29 mouse cellular contexts compared by ENCODE assay signal in the genomic region with DNA sequence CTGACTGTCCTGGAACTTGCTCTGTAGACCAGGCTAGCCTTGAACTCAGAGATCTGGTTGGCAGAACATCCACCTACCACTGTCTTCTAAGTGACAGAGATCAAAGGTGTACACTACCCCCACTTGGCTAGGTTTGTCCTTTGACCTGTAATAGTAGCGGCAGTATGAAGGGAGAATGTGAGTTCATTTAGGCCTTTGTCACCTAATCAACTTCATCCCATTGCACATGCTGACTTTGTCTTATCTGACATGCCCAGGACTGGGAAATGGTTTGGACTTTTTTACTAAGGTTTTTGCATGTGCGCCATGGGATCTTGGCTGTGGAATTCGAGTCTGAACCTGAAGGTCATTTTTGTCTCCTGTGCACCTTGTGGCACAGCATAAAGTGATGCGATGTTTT. TPM values are rescaled to one million over a fixed set of nuclear protein-coding genes. Genes with fewer than 3 reads are reported as not detected.
DNase-seq lines count a peak whose midpoint lies in the region; ATAC-seq and TF ChIP-seq lines count a peak whose summit lies in the region.
"Had no signal": no experiment of that assay in that cellular context is flagged by ENCODE, and none has a peak within 500 bp of the region (broad histone marks: within the 10 kb centered on the region; RNA-seq: fewer than 3 reads in every experiment).

No protein-coding gene starts in this region.

- H3K9me3 ChIP-seq in liver, embryonic 11.5 days (ENCODE audit: control insufficient read depth, low read length): no peaks in the 10 kb centered on the region
- no peaks in the 10 kb centered on the region for H3K9me3 ChIP-seq in liver, postnatal 0 days (ENCODE audit: low read length)
- no peaks in the 10 kb centered on the region for H3K9me3 ChIP-seq in stomach, postnatal 0 days (ENCODE audit: control insufficient read depth, low read length)
- H3K9me3 ChIP-seq: forebrain, embryonic 13.5 days; heart, embryonic 10.5 days; heart, embryonic 15.5 days; limb, embryonic 13.5 days; midbrain, embryonic 10.5 days had no signal

- 0 out of 2 replicates have a peak overlapping the region, but pooled peaks have one; percentile 8 for H3K4me2 ChIP-seq in liver, embryonic 11.5 days
- no peak overlapping the region for H3K4me2 ChIP-seq in liver, postnatal 0 days (ENCODE audit: low read depth, low read length)
- no peak overlapping the region for H3K4me2 ChIP-seq in stomach, postnatal 0 days (replicated peaks; ENCODE audit: low read depth)
- H3K4me2 ChIP-seq: forebrain, embryonic 13.5 days; heart, embryonic 15.5 days; hindbrain, embryonic 14.5 days; limb, embryonic 13.5 days had no signal

- no peak overlapping the region for H3K4me3 ChIP-seq in liver, adult 2 months (ENCODE audit: insufficient read depth, low read depth, low read length)
- no peak overlapping the region for H3K4me3 ChIP-seq in liver, embryonic 11.5 days (ENCODE audit: low read depth, low read length)
- no peak overlapping the region for H3K4me3 ChIP-seq in liver, postnatal 0 days (ENCODE audit: low read depth, low read length)
- H3K4me3 ChIP-seq in stomach, postnatal 0 days (ENCODE audit: low read depth, low read length): no peak overlapping the region
- H3K4me3 ChIP-seq: forebrain, embryonic 13.5 days; heart, embryonic 10.5 days; heart, embryonic 15.5 days; limb, embryonic 13.5 days; midbrain, embryonic 10.5 days had no signal

- no peak for TF ChIP-seq POLR2A in liver, adult 2 months (IDR thresholded peaks at IDR 0.05; ENCODE audit: extremely low read depth, insufficient read depth, low read length)

- peaks cover 30% of the 10 kb centered on the region; the same call in 1 of the 2 replicates for H3K79me2 ChIP-seq in liver, adult 2 months (ENCODE audit: control insufficient read depth, insufficient read depth, low read length)

- H3K4me1 ChIP-seq in liver, adult 2 months (ENCODE audit: control insufficient read depth, insufficient read depth, low read length): peaks cover 29% of the 10 kb centered on the region
- H3K4me1 ChIP-seq in liver, embryonic 11.5 days (replicated peaks; ENCODE audit: control insufficient read depth, insufficient read depth, low read length): peaks cover 49% of the 10 kb centered on the region
- peaks cover 51% of the 10 kb centered on the region for H3K4me1 ChIP-seq in liver, postnatal 0 days (ENCODE audit: insufficient read depth)
- H3K4me1 ChIP-seq in stomach, postnatal 0 days (replicated peaks; ENCODE audit: control insufficient read depth, insufficient read depth): no peaks in the 10 kb centered on the region

- peak; percentile 64 for ATAC-seq in liver, embryonic 11.5 days (replicated peaks; ENCODE audit: low FRiP score)
- peak; percentile 33; the same call in 1 of the 2 replicates for ATAC-seq in liver, postnatal 0 days
- ATAC-seq in stomach, postnatal 0 days (ENCODE audit: low FRiP score, low TSS enrichment): no peak
- ATAC-seq: forebrain, embryonic 13.5 days; inflammation-experienced regulatory T-cells, adult 6 months; midbrain, embryonic 16.5 days had no signal

- TF ChIP-seq EP300 in liver, postnatal 0 days (IDR thresholded peaks at IDR 0.05; ENCODE audit: low read depth): no peak
- no peak for TF ChIP-seq EP300 in stomach, postnatal 0 days (optimal IDR thresholded peaks at IDR 0.05)

- no peak for TF ChIP-seq CTCF in liver, adult 2 months (IDR thresholded peaks at IDR 0.05; ENCODE audit: low read depth, low read length)
- TF ChIP-seq CTCF in liver, postnatal 0 days (IDR thresholded peaks at IDR 0.05; ENCODE audit: low read depth): no peak
- TF ChIP-seq CTCF in stomach, postnatal 0 days (IDR thresholded peaks at IDR 0.05; ENCODE audit: low read depth): no peak

- peak; percentile 84 for DNase-seq in liver, adult 2 months (ENCODE audit: extremely low read depth, low read depth, low spot score)
- DNase-seq in liver: no peak
- no peak for DNase-seq in liver, embryonic 11.5 days (ENCODE audit: low spot score)
- DNase-seq in liver, postnatal 0 days: no peak
- DNase-seq in layer of hippocampus, postnatal 25 days (ENCODE audit: extremely low spot score in 1 of 2, low spot score in 1 of 2): no peak
- no peak for DNase-seq in heart, postnatal 14 days
- DNase-seq in stomach, postnatal 0 days (ENCODE audit: low spot score): no peak
- DNase-seq: adrenal gland, postnatal 25 days; cerebellum, adult 2 months; cerebellum, postnatal 14 days; gastrocnemius, postnatal 25 days; heart, adult 11 months; heart, postnatal 36 days; kidney, adult 11 months; lung, adult 2 months; lung, postnatal 10 days; right cerebral cortex, adult 18-20 months; right cerebral cortex, postnatal 4 days; thymus, adult 2 months; thymus, postnatal 4 days had no signal

- no peaks in the 10 kb centered on the region for H3K27me3 ChIP-seq in liver, adult 2 months (ENCODE audit: control insufficient read depth, insufficient read depth, low read length)
- no peaks in the 10 kb centered on the region for H3K27me3 ChIP-seq in liver, embryonic 11.5 days (replicated peaks; ENCODE audit: control insufficient read depth, insufficient read depth, low read length)
- H3K27me3 ChIP-seq in liver, postnatal 0 days (ENCODE audit: insufficient read depth, low read length): no peaks in the 10 kb centered on the region
- no peaks in the 10 kb centered on the region for H3K27me3 ChIP-seq in stomach, postnatal 0 days (ENCODE audit: control insufficient read depth, insufficient read depth, low read length)
- H3K27me3 ChIP-seq: forebrain, embryonic 13.5 days; heart, embryonic 15.5 days; limb, embryonic 13.5 days had no signal

- H3K9ac ChIP-seq in liver, adult 2 months (ENCODE audit: low read depth, low read length): no peak overlapping the region; the same call in 1 of the 2 replicates
- no peak overlapping the region for H3K9ac ChIP-seq in liver, embryonic 11.5 days (ENCODE audit: low read depth, low read length)
- no peak overlapping the region for H3K9ac ChIP-seq in liver, postnatal 0 days (replicated peaks)
- no peak overlapping the region for H3K9ac ChIP-seq in stomach, postnatal 0 days (ENCODE audit: low read length)
- H3K9ac ChIP-seq: forebrain, embryonic 13.5 days; heart, embryonic 15.5 days; hindbrain, embryonic 14.5 days; limb, embryonic 13.5 days had no signal

- 0 out of 2 replicates have a peak overlapping the region, but pooled peaks have one; percentile 50 for H3K27ac ChIP-seq in liver, adult 2 months (replicated peaks; ENCODE audit: insufficient read depth, low read depth, low read length)
- H3K27ac ChIP-seq in liver, embryonic 11.5 days (ENCODE audit: low read depth, low read length): no peak overlapping the region
- no peak overlapping the region for H3K27ac ChIP-seq in liver, postnatal 0 days (ENCODE audit: low read depth)
- no peak overlapping the region for H3K27ac ChIP-seq in stomach, postnatal 0 days (replicated peaks)
- H3K27ac ChIP-seq: forebrain, embryonic 13.5 days; heart, embryonic 10.5 days; heart, embryonic 15.5 days; hindbrain, embryonic 14.5 days; limb, embryonic 13.5 days; macrophage; midbrain, embryonic 10.5 days had no signal

- intact Hi-C loops in heart, postnatal 14 days (cut with DNase I): no loop called here

- no peaks in the 10 kb centered on the region for H3K36me3 ChIP-seq in liver, adult 2 months (ENCODE audit: control insufficient read depth, insufficient read depth, low read length)
- no peaks in the 10 kb centered on the region; the same call in 1 of the 2 replicates for H3K36me3 ChIP-seq in liver, embryonic 11.5 days (ENCODE audit: control insufficient read depth, insufficient read depth, low read length)
- H3K36me3 ChIP-seq in liver, postnatal 0 days (replicated peaks; ENCODE audit: insufficient read depth, low read length): no peaks in the 10 kb centered on the region
- H3K36me3 ChIP-seq in stomach, postnatal 0 days (ENCODE audit: control insufficient read depth, insufficient read depth, low read length): no peaks in the 10 kb centered on the region; the same call in 1 of the 2 replicates
- H3K36me3 ChIP-seq: heart, embryonic 10.5 days; heart, embryonic 15.5 days had no signal

- 42% methylated on average over 4 of the region's 4 CpGs for WGBS in liver, adult 2 months
- 69% methylated on average over 4 of the region's 4 CpGs for WGBS in liver, embryonic 11.5 days
- 66% methylated on average over 4 of the region's 4 CpGs for WGBS in liver, postnatal 0 days (ENCODE audit: insufficient replicate concordance)
- 85% methylated on average over 4 of the region's 4 CpGs for WGBS in stomach, postnatal 0 days

RNA-seq across cellular contexts. Expression of a gene that starts 6.4 kb away (rescaled TPM):
- total RNA-seq in liver, adult 2 months (2014; rRNA removed): 35.6 and 37.3 TPM in 2 replicates
- polyA plus RNA-seq in liver, adult 2 months (2012; rRNA removed): 12.6 and 19.4 TPM in 2 replicates
- 19.6 and 21.2 TPM in 2 replicates for polyA plus RNA-seq in liver, embryonic 11.5 days (2014; fragmentation: Nextera tagmentation; extraction: Ambion mirVana)
- 8.8 and 9.8 TPM in 2 replicates for polyA plus RNA-seq in liver, postnatal 0 days (2015; fragmentation: Nextera tagmentation; extraction: Ambion mirVana)
- 100 to 1,000 TPM; 135 to 151 TPM for total RNA-seq in layer of hippocampus, postnatal 25 days (2021)
- 10 to 100 TPM; 66.3 to 70.0 TPM for total RNA-seq in heart, postnatal 14 days (2021)
- polyA plus RNA-seq in stomach, postnatal 0 days (2015; fragmentation: Nextera tagmentation; extraction: Ambion mirVana): 7.5 and 9.6 TPM in 2 replicates
